Mouse (Mus musculus) 3T3-L1 (cell line): ENCODE measurements around the gene Chpf.

Experiments
- DNase-seq: peaks from one replicate; pipeline ENCODE4 v3.0.0-alpha.2; 2015; ENCODE audit warnings: low read depth, low spot score

Chpf gene

GRCm38 (mm10) chr1:75499441-75499840 is 20.3 kb upstream of the Chpf start:
- DNase-seq = no peak

GRCm38 (mm10) chr1:75498897-75499296 is 19.8 kb upstream of the Chpf start:
- no peak for DNase-seq

GRCm38 (mm10) chr1:75494878-75495548 is 15.9 kb upstream of the Chpf start:
- peak; percentile 63 for DNase-seq

GRCm38 (mm10) chr1:75492579-75493170 is 13.6 kb upstream of the Chpf start:
- DNase-seq = no peak

GRCm38 (mm10) chr1:75490785-75491551 is 11.9 kb upstream of the Chpf start:
- DNase-seq = no peak

- no peak for DNase-seq
Observed at GRCm38 (mm10) chr1:75487405-75488161, 8.5 kb upstream of the Chpf start.

- no peak for DNase-seq
Observed at GRCm38 (mm10) chr1:75487040-75487404, 7.9 kb upstream of the Chpf start.

GRCm38 (mm10) chr1:75486561-75486960 is 7.5 kb upstream of the Chpf start:
- no peak for DNase-seq

- no peak for DNase-seq
Observed at GRCm38 (mm10) chr1:75480735-75481134, 1.6 kb upstream of the Chpf start.

- DNase-seq = no peak
Observed at GRCm38 (mm10) chr1:75480036-75480435, 929 bp upstream of the Chpf start.

GRCm38 (mm10) chr1:75479635-75479989 is 505 bp upstream of the Chpf start:
- DNase-seq = no peak

GRCm38 (mm10) chr1:75478497-75478896 is 610 bp downstream of the Chpf start:
- DNase-seq = peak; percentile 69

GRCm38 (mm10) chr1:75477966-75478290 is 1.2 kb downstream of the Chpf start:
- DNase-seq = peak; percentile 54

GRCm38 (mm10) chr1:75477264-75477965 is 1.7 kb downstream of the Chpf start:
- DNase-seq = peak; percentile 77

GRCm38 (mm10) chr1:75476441-75476840 is 2.7 kb downstream of the Chpf start:
- no peak for DNase-seq

GRCm38 (mm10) chr1:75469287-75469825 is 9.8 kb downstream of the Chpf start:
- no peak for DNase-seq

- DNase-seq = peak; percentile 88
Observed at GRCm38 (mm10) chr1:75467215-75467927, 11.7 kb downstream of the Chpf start.

- no peak for DNase-seq
Observed at GRCm38 (mm10) chr1:75463652-75464204, 15.4 kb downstream of the Chpf start.

GRCm38 (mm10) chr1:75462636-75463035 is 16.5 kb downstream of the Chpf start:
- no peak for DNase-seq

- DNase-seq = no peak
Observed at GRCm38 (mm10) chr1:75460297-75460696, 18.8 kb downstream of the Chpf start.
